Mouse (Mus musculus): Measurements from ENCODE around the gene Slc35a5. TPM values are rescaled to one million over a fixed set of nuclear protein-coding genes. Genes with fewer than 3 reads are reported as not detected.
A peak's percentile ranks its signal among the peaks of the same experiment; 100 is the strongest.

Gene Slc35a5
- total RNA-seq, 1 experiment from 2014 or later = 8.9 TPM

DNA sequence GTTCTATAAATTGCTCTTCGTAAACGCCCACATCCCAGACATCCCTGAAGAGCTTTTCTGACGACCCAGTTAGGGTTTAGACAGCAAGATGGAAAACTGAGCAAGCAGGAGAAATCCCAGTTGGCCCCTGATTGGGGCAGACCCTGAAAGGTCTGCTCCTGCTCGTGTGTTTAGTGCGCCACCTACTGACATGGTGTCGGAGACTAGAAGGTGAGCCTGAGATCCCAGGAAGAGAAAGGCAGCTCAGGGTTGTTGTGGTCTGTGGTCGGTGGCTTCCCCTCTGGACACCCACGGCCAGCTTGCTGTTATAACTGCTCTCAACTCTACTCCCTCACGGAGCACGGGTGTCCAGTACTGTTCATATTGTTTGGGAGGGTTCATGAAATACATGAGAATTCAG lies 68.5 kb downstream of the Slc35a5 start:
- peak; percentile 94 to 97 for ATAC-seq (replicated peaks in 1 of 2; ENCODE audit: insufficient read depth in 1 of 2, low FRiP score in 2 of 2, low TSS enrichment in 1 of 2, low read depth in 1 of 2, poor library complexity in 2 of 2, severe bottlenecking in 2 of 2)

Other genes with a start within 250 kb of the Slc35a5 start
- gene Cd200r3, start 215.0 kb downstream of the Slc35a5 start, total RNA-seq (2017) = 6.2 TPM in 1 of 2 replicates, not detected in the other
- gene Ccdc80, start 65.3 kb downstream of the Slc35a5 start, total RNA-seq (2017) = 0.94 TPM in 1 of 2 replicates, not detected in the other
- gene Atg3, start 79 bp upstream of the Slc35a5 start, total RNA-seq (2017) = 39.5 and 45.4 TPM in 2 replicates
- 17.7 and 32.0 TPM in 2 replicates for gene Btla, start 65.6 kb upstream of the Slc35a5 start, total RNA-seq (2017)